Mouse (Mus musculus) monocyte, adult 2 months (primary cell): Measurements from ENCODE around the gene Slc25a13.

Experiments used
- DNase-seq, 2 experiments: peaks; one replicate each; pipeline ENCODE4 v3.0.0; 2022; ENCODE audit warnings: low spot score in 2 of 2, low read depth in 1 of 2

The Slc25a13 gene

GRCm38 (mm10) chr6:6173166-6173934 is 43.6 kb downstream of the Slc25a13 start:
- DNase-seq: no peak

- DNase-seq: no peak
These were observed 48.3 kb downstream of the Slc25a13 start for GRCm38 (mm10) chr6:6168566-6169134.

GRCm38 (mm10) chr6:6167339-6168126 is 49.4 kb downstream of the Slc25a13 start:
- DNase-seq: no peak

GRCm38 (mm10) chr6:6162993-6163623 is 53.9 kb downstream of the Slc25a13 start:
- DNase-seq: no peak

- no peak for DNase-seq
These were observed 54.8 kb downstream of the Slc25a13 start for GRCm38 (mm10) chr6:6162146-6162545.

- no peak for DNase-seq
These were observed 56.1 kb downstream of the Slc25a13 start for GRCm38 (mm10) chr6:6160645-6161426.

GRCm38 (mm10) chr6:6159221-6159859 is 57.6 kb downstream of the Slc25a13 start:
- no peak for DNase-seq

- no peak for DNase-seq
These were observed 63.5 kb downstream of the Slc25a13 start for GRCm38 (mm10) chr6:6153426-6153825.

- no peak for DNase-seq
These were observed 66.2 kb downstream of the Slc25a13 start for GRCm38 (mm10) chr6:6150811-6151210.

GRCm38 (mm10) chr6:6149751-6150150 is 67.2 kb downstream of the Slc25a13 start:
- DNase-seq: no peak

GRCm38 (mm10) chr6:6149329-6149728 is 67.6 kb downstream of the Slc25a13 start:
- no peak for DNase-seq

GRCm38 (mm10) chr6:6145412-6145811 is 71.6 kb downstream of the Slc25a13 start:
- no peak for DNase-seq

GRCm38 (mm10) chr6:6143525-6143924 is 73.4 kb downstream of the Slc25a13 start:
- no peak for DNase-seq

GRCm38 (mm10) chr6:6140370-6140769 is 76.6 kb downstream of the Slc25a13 start:
- no peak for DNase-seq

- no peak for DNase-seq
These were observed 77.9 kb downstream of the Slc25a13 start for GRCm38 (mm10) chr6:6139061-6139460.

- DNase-seq: no peak
These were observed 80.2 kb downstream of the Slc25a13 start for GRCm38 (mm10) chr6:6136812-6137211.

- no peak for DNase-seq
These were observed 82.0 kb downstream of the Slc25a13 start for GRCm38 (mm10) chr6:6134935-6135334.

- no peak for DNase-seq
These were observed 83.4 kb downstream of the Slc25a13 start for GRCm38 (mm10) chr6:6133556-6134050.

- no peak for DNase-seq
These were observed 84.9 kb downstream of the Slc25a13 start for GRCm38 (mm10) chr6:6132047-6132446.

- DNase-seq: no peak
These were observed 91.4 kb downstream of the Slc25a13 start for GRCm38 (mm10) chr6:6125620-6126019.
